Mouse (Mus musculus) ES-Bruce4 (cell line): Measurements from ENCODE around the gene Ikzf4.

Experiments
- EP300 ChIP-seq: IDR thresholded peaks from 2 replicates; pipeline ENCODE4 v1.6.1; 2011; ENCODE audit warnings: low read depth, low read length; ENCODE audit not compliant: insufficient read depth
- POLR2A ChIP-seq: IDR thresholded peaks from one replicate; pipeline ENCODE4 v1.8.1; 2011; ENCODE audit warnings: low read length; ENCODE audit not compliant: insufficient read depth

GRCm38 (mm10) chr10:128671148-128671547, 25.4 kb upstream of the Ikzf4 start:
- TF ChIP-seq EP300, result no peak
- TF ChIP-seq POLR2A, result no peak
